In the genomic region with DNA sequence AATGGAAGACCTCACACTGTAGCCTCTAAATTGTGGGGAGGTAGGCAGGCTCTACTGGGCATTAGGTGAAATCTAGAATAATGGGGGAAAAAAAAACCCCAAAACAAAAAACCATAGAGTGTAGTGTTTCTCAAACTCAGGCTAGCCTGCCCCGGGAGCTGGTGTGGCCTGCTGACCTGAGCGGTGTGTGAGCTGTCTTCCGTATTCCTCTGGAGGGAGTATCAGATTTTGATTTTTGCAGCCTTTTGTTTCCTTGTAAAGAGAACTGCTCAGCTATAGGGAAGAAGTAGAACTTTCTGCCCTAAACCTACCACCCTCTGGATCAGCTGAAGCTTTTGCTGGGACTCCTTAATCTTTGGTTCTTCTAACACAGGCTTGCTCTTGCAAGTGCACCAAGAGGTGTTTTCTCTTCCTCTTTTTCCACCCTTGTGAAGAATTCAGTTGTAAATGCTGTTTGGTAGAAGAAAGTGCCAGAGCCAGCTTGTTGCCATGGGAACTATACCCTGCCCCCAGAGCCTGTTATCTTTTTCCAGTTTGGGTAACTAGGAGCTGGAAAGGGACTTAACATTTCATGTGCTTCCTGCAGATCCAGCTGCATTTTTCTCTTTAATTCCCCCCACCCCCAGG, we compare ENCODE assay signal across 9 mouse cellular contexts. TPM values are rescaled to one million over a fixed set of nuclear protein-coding genes. Genes with fewer than 3 reads are reported as not detected.
DNase-seq lines count a peak whose midpoint lies in the region; ATAC-seq and TF ChIP-seq lines count a peak whose summit lies in the region.
"Had no signal": no experiment of that assay in that cellular context is flagged by ENCODE, and none has a peak within 500 bp of the region (broad histone marks: within the 10 kb centered on the region; RNA-seq: fewer than 3 reads in every experiment).

No protein-coding gene starts in this region.

- H3K36me3 ChIP-seq in heart, adult 2 months (ENCODE audit: control insufficient read depth, insufficient read depth, low read length), result peaks cover 20% of the 10 kb centered on the region
- H3K36me3 ChIP-seq in forebrain, embryonic 13.5 days (ENCODE audit: poor library complexity, severe bottlenecking), result peaks cover 29% of the 10 kb centered on the region
- H3K36me3 ChIP-seq in limb, embryonic 14.5 days (ENCODE audit: control insufficient read depth, insufficient read depth, low read length), result peaks cover 42% of the 10 kb centered on the region

- intact Hi-C loops in heart, adult 2 months (cut with DNase I), result no loop called here
- intact Hi-C loops in heart, postnatal 36 days (cut with DNase I), result no loop called here

- no peak for DNase-seq in heart, adult 2 months
- DNase-seq in heart, postnatal 36 days, result no peak
- peak; percentile 70 for DNase-seq in A20 (ENCODE audit: low read depth, low spot score)
- DNase-seq in limb, embryonic 14.5 days (ENCODE audit: low spot score), result no peak
- peak; percentile 71 to 86 for DNase-seq in right cerebral cortex, postnatal 10 days (ENCODE audit: low spot score in 2 of 2)
- no peak for DNase-seq in gastrocnemius, adult 8-10 months (ENCODE audit: low spot score in 2 of 2)

- TF ChIP-seq POLR2A in heart, adult 2 months (IDR thresholded peaks at IDR 0.05; ENCODE audit: insufficient read depth, low read depth, low read length), result no peak
- no peak for TF ChIP-seq POLR2A in limb, embryonic 14.5 days (IDR thresholded peaks at IDR 0.05; ENCODE audit: borderline replicate concordance, extremely low read depth, insufficient read depth, insufficient read length)

- peak overlapping the region; percentile 37 for H3K4me2 ChIP-seq in forebrain, embryonic 13.5 days
- no peak overlapping the region; the same call in 1 of the 2 replicates for H3K4me2 ChIP-seq in limb, embryonic 14.5 days (replicated peaks; ENCODE audit: low read depth, low read length, severe bottlenecking)

- no peak for TF ChIP-seq CTCF in heart, adult 2 months (IDR thresholded peaks at IDR 0.05)

- peaks cover 30% of the 10 kb centered on the region for H3K4me1 ChIP-seq in heart, adult 2 months (ENCODE audit: control insufficient read depth, insufficient read depth, low read length)
- H3K4me1 ChIP-seq in forebrain, embryonic 13.5 days, result peaks cover 50% of the 10 kb centered on the region
- peaks cover 36% of the 10 kb centered on the region for H3K4me1 ChIP-seq in limb, embryonic 14.5 days (ENCODE audit: control insufficient read depth, insufficient read depth, low read length)

- H3K9ac ChIP-seq in heart, adult 2 months (ENCODE audit: low read depth, low read length), result no peak overlapping the region
- peak overlapping the region; percentile 9; the same call in 1 of the 2 replicates for H3K9ac ChIP-seq in forebrain, embryonic 13.5 days
- no peak overlapping the region for H3K9ac ChIP-seq in limb, embryonic 14.5 days (ENCODE audit: low read depth, low read length, severe bottlenecking)

- no peaks in the 10 kb centered on the region for H3K9me3 ChIP-seq in forebrain, embryonic 13.5 days (replicated peaks)
- H3K9me3 ChIP-seq in limb, embryonic 14.5 days (ENCODE audit: control insufficient read depth, low read length), result no peaks in the 10 kb centered on the region

- peak overlapping the region; percentile 5; the same call in 1 of the 2 replicates for H3K4me3 ChIP-seq in heart, adult 2 months
- H3K4me3 ChIP-seq in forebrain, embryonic 13.5 days, result no peak overlapping the region
- no peak overlapping the region for H3K4me3 ChIP-seq in limb, embryonic 14.5 days (replicated peaks; ENCODE audit: low read length)

- no peak for ATAC-seq in forebrain, embryonic 13.5 days
- ATAC-seq in limb, embryonic 14.5 days (ENCODE audit: low FRiP score, low read depth), result no peak
- no peak for ATAC-seq in cerebellum, adult (ENCODE audit: insufficient number of reproducible peaks, low FRiP score, low TSS enrichment)
- ATAC-seq: Patski had no signal

- peaks cover 9% of the 10 kb centered on the region for H3K79me2 ChIP-seq in heart, adult 2 months (replicated peaks; ENCODE audit: control insufficient read depth, insufficient read depth, low read length)

- WGBS in heart, adult 2 months, result 47% methylated on average over 3 of the region's 3 CpGs
- 70% methylated on average over 3 of the region's 3 CpGs for WGBS in forebrain, embryonic 13.5 days
- 43% methylated on average over 3 of the region's 3 CpGs for WGBS in limb, embryonic 14.5 days

- H3K27me3 ChIP-seq in heart, adult 2 months (ENCODE audit: control insufficient read depth, insufficient read depth, low read length), result no peaks in the 10 kb centered on the region
- no peaks in the 10 kb centered on the region for H3K27me3 ChIP-seq in forebrain, embryonic 13.5 days
- H3K27me3 ChIP-seq in limb, embryonic 14.5 days (ENCODE audit: control insufficient read depth, insufficient read depth, low read length), result no peaks in the 10 kb centered on the region
- H3K27me3 ChIP-seq: Patski had no signal

- no peak for TF ChIP-seq EP300 in heart, adult 2 months (IDR thresholded peaks at IDR 0.05; ENCODE audit: insufficient read depth, low read depth, low read length)

- H3K27ac ChIP-seq in heart, adult 2 months, result peak overlapping the region; percentile 10; the same call in 1 of the 2 replicates
- peak overlapping the region; percentile 62; the same call in 1 of the 2 replicates for H3K27ac ChIP-seq in forebrain, embryonic 13.5 days
- peak overlapping the region; percentile 68 for H3K27ac ChIP-seq in limb, embryonic 14.5 days (replicated peaks; ENCODE audit: low read depth, low read length)

RNA-seq across cellular contexts. Expression of gene Tpm3, which starts 11.4 kb away (rescaled TPM):
- 10 to 100 TPM; 42.2 to 44.5 TPM for total RNA-seq in heart, adult 2 months (2021)
- 48.9 and 60.5 TPM in 2 replicates for polyA plus RNA-seq in heart, adult 2 months (2012; rRNA removed)
- 10 to 100 TPM; 50.9 to 56.1 TPM for total RNA-seq in heart, postnatal 36 days (2021)
- polyA plus RNA-seq in forebrain, embryonic 13.5 days (2015; fragmentation: Nextera tagmentation; extraction: Ambion mirVana), result 449 and 474 TPM in 2 replicates
- 258 and 269 TPM in 2 replicates for polyA plus RNA-seq in limb, embryonic 14.5 days (2012; rRNA removed)
- polyA plus RNA-seq in limb, embryonic 14.5 days (2014; fragmentation: Nextera tagmentation; extraction: Ambion mirVana), result 436 and 464 TPM in 2 replicates
- total RNA-seq in gastrocnemius, adult 8-10 months (2022), result 100 to 1,000 TPM; 385 to 462 (median 429) TPM

RNA-seq across cellular contexts. Expression of gene Nup210l, which starts 20.1 kb away (rescaled TPM):
- under 1 TPM; 0.11 to 0.13 TPM for total RNA-seq in heart, adult 2 months (2021)
- 0.14 and 0.29 TPM in 2 replicates for polyA plus RNA-seq in heart, adult 2 months (2012; rRNA removed)
- under 1 TPM; 0.11 TPM for total RNA-seq in heart, postnatal 36 days (2021)
- polyA plus RNA-seq in forebrain, embryonic 13.5 days (2015; fragmentation: Nextera tagmentation; extraction: Ambion mirVana), result 0.34 TPM in 2 replicates
- 2.5 and 2.6 TPM in 2 replicates for polyA plus RNA-seq in limb, embryonic 14.5 days (2012; rRNA removed)
- polyA plus RNA-seq in limb, embryonic 14.5 days (2014; fragmentation: Nextera tagmentation; extraction: Ambion mirVana), result 0.30 and 0.47 TPM in 2 replicates
- total RNA-seq in gastrocnemius, adult 8-10 months (2022), result under 1 TPM in 2 of 4 experiments, not detected in 2; 0.05 to 0.10 TPM

RNA-seq across cellular contexts. Expression of gene Ubap2l, which starts 31.4 kb away (rescaled TPM):
- 100 to 1,000 TPM; 104 to 116 TPM for total RNA-seq in heart, adult 2 months (2021)
- 104 and 137 TPM in 2 replicates for polyA plus RNA-seq in heart, adult 2 months (2012; rRNA removed)
- total RNA-seq in heart, postnatal 36 days (2021), result 100 to 1,000 TPM; 101 to 121 TPM
- 164 and 169 TPM in 2 replicates for polyA plus RNA-seq in forebrain, embryonic 13.5 days (2015; fragmentation: Nextera tagmentation; extraction: Ambion mirVana)
- polyA plus RNA-seq in limb, embryonic 14.5 days (2012; rRNA removed), result 205 and 239 TPM in 2 replicates
- 214 and 235 TPM in 2 replicates for polyA plus RNA-seq in limb, embryonic 14.5 days (2014; fragmentation: Nextera tagmentation; extraction: Ambion mirVana)
- total RNA-seq in gastrocnemius, adult 8-10 months (2022), result 10 to 100 TPM; 77.3 to 99.8 (median 88.6) TPM

RNA-seq across cellular contexts. Expression of gene 4933434E20Rik, which starts 32.4 kb away (rescaled TPM):
- total RNA-seq in heart, adult 2 months (2021), result 10 to 100 TPM; 81.6 to 96.1 TPM
- polyA plus RNA-seq in heart, adult 2 months (2012; rRNA removed), result 52.8 and 85.1 TPM in 2 replicates
- total RNA-seq in heart, postnatal 36 days (2021), result 10 to 100 TPM; 84.0 to 87.6 TPM
- polyA plus RNA-seq in forebrain, embryonic 13.5 days (2015; fragmentation: Nextera tagmentation; extraction: Ambion mirVana), result 224 and 230 TPM in 2 replicates
- 62.2 and 69.4 TPM in 2 replicates for polyA plus RNA-seq in limb, embryonic 14.5 days (2012; rRNA removed)
- 133 and 139 TPM in 2 replicates for polyA plus RNA-seq in limb, embryonic 14.5 days (2014; fragmentation: Nextera tagmentation; extraction: Ambion mirVana)
- 100 to 1,000 TPM in 3 of 4 experiments, 10 to 100 TPM in 1; 99.6 to 117 (median 106) TPM for total RNA-seq in gastrocnemius, adult 8-10 months (2022)

Comparison
In these comparisons a context has a peak if more than half of its experiments do, and no peak if none do; other contexts are left out.
1. DNase-seq: peak in A20 (single experiment) and right cerebral cortex, postnatal 10 days (2 of 2); none in heart, adult 2 months (0 of 2), heart, postnatal 36 days (0 of 2), limb, embryonic 14.5 days (single experiment) and gastrocnemius, adult 8-10 months (0 of 2).
2. H3K27ac ChIP-seq: peak in every context shown above with its lines; median percentile 68 in limb, embryonic 14.5 days; 62 in forebrain, embryonic 13.5 days; 10 in heart, adult 2 months.
3. RNA of gene Tpm3, which starts 11.4 kb away (total RNA-seq): 385 to 462 TPM in gastrocnemius, adult 8-10 months; 50.9 to 56.1 TPM in heart, postnatal 36 days and 42.2 to 44.5 TPM in heart, adult 2 months; every median in the first group is over 4 times any median in the second.